Mouse (Mus musculus) layer of hippocampus, adult 9-11 months (tissue): Measurements from ENCODE around the gene Lrrc1.
"Not testable (repeated sequence)": the region's sequence is repeated elsewhere in the genome, so short reads cannot be mapped to it uniquely, and the experiment has no call there.

Experiments
- DNase-seq: peaks from one replicate; pipeline ENCODE4 v3.0.0; 2022

The Lrrc1 gene

DNA sequence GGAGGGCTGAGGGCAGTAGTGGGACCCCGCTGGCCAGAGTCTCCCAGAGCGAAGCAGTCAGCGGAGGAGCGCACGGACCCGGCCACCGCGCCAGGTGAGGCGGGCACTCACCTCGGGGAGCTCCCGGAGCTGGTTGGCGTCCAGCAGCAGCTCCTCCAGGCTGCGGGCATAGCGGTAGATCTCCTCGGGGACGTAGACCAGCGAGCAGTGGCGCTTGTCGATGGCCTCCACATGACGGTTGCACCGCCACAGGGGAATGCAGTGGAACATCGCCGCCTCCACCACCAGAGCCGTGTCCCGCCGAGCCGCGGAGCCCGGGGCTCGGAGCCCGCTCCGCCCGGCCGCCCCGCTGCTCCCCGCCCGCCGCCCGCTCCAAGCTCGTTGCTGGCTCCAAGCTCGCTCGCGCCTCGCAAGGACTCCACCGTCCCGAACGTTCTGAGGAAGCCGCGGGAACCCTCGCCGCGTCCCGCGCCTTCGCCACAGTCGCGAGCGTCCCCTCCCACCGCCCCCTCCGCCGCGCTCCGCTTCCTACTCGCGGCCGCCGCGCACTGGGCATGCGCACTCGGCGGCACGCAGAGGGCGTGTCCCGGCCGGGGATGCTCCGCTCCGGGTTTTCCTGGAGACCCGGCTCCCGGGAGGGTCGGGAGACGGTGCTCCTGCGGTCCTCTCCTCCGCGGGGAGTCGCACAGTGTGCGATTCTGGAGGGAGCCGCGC, at the start of gene Lrrc1:
Gene Lrrc1 (minus strand): TSS at position 517 of the 714 bp plus-strand sequence.
- peak; percentile 80 for DNase-seq

DNA sequence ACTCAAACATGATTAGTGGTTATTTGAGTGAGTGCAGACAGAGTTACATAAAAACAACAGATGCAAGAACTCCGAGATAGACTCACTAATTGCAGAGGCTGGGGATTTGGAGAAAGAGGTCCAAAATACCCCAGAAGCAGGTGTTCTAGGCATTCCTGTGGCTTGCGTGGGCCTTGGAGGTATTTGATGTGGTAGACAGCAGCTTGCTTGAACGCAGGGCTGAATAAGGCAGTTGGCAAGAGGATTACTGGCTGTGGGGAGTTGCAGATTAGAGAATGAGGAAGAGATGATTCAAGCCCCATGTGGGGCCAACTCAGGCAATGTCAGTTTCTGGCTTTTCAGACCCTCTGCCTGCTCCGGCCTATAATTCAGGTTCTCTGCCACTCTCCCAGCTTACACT, 47.8 kb upstream of the Lrrc1 start:
- peak; percentile 46 for DNase-seq

- no peak for DNase-seq
Measured at GRCm38 (mm10) chr9:77589496-77589895, 44.8 kb upstream of the Lrrc1 start.

GRCm38 (mm10) chr9:77587616-77588015, 42.9 kb upstream of the Lrrc1 start:
- no peak for DNase-seq

DNA sequence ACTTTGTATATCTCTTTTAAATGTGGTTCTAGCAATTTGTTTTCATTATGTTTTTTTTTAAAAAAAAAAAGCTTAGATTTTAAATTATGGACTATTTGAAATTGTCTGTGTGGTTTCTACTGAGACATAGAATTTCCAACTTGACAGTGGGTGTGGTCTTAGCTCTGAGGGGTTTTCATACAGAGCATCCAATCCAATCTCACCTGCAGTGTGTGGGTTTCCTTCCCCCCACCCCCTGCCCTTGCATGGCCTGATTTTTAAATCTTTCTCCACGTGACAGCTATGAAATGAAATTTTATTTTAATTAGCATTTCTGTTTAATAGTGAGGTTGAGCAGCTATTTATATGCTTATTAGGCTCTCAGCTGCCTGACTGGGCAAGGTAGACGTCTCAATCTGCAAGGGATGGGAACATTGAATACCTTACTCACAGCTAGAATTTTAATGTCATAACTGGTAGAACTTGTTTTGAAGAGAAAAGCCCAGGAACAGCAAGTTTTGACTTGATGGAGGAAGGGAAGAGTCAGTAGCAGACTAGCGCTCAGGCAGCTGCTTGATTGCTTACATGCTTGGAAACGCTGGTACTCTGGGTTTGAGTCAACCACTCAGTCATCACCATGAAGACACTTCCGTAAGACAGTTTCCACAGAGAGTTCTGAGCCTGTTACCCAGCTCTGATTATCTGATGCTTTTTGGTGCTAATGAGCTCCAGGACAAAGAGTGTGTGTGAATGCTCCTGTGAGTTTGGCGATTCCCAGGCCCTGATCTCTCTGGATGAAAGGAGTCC, 42.3 kb upstream of the Lrrc1 start:
- no peak for DNase-seq

DNA sequence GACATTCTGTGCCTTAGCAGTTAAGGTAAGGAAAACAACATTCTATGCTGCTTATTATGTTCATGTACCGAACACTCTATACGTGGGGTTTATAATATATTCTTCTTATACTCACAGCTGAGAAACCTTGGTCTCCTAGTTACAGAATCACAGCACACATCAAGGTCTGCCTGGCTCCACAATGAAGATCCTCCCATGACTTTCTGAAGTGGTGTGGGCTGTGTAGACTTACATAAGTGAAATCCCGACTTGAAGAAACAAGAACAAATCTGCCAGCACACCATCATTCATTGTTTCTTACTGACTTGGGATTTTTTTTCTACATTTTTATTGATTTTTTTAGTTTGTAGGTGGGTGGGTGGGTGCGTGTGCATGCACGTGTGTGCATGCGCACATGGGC, 40.1 kb upstream of the Lrrc1 start:
- no peak for DNase-seq

DNA sequence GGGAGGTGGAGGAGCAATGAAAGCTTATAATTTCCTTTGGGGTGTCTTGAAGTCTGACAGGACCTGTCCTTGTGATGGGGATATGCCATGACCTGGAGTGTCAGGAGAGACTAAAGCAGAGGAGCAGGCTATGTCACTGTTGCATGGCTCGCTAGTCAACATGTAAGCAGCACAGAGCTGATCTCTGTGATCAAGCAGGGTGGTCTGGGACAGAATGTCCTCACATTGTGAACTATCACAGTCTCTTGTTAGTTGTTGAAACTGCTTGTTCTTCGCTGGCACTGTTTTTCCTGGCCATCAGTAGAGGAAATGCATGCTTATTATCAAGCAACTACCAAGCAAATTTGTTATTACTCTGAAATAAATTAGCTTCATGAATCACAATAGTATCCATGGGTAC, 38.6 kb upstream of the Lrrc1 start:
- DNase-seq, result no peak

DNA sequence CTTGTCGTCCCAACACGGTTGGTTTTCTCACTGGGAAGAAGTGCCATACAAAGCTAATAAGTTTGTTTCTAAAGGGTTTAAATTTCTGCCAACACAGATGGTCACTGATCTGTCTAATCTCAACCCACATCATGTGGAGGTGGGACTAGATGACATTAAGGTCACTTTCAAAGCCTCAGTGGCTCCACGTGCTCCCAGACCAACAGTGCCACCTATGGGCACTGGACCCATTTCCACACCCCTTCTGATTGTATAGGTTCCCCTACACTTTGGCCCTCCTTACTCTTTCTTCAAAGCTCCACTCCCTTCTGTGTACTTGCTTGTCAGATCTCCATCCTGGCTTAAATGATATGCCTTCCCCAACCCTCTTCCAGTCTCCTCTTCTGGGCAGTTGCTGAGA, 35.2 kb upstream of the Lrrc1 start:
- DNase-seq, result no peak

DNA sequence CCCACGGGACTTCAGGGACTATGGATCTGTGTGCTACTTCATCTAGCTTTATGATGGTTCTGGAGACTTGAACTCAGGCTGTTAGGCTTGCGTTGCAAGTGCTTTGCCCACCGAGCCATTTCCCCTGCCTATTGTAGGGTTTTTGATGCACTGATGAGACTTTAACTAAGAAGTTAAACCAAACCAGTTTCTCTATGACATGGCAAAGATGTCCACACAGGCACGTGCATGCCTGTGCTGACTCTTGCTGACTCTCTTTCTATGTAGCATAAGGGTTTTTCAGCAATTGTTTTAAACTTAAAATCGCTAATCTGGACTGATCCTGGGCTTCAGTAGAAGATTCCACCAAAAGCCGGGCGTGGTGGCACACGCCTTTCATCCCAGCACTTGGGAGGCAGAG, 33.3 kb upstream of the Lrrc1 start:
- no peak for DNase-seq

DNA sequence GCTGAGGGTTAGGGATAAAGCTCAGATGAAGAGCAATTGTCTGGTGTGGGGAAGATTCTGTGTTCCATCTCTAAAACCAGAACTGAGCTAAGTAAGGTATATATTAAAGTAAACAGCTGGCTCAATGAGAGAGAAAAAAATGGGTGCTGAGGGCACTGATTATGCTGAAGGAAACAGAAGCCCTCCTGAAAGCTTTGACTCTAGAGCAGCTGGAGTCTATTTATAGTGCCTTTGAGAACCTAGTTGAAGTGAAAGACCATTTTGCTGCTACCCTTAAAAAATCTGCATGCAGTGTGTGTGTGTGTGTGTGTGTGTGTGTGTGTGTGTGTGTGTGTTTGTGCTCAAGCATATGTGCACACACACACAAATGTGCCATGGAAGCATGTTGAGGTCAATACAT, 32.7 kb upstream of the Lrrc1 start:
- DNase-seq, result no peak

- no peak for DNase-seq
Measured at GRCm38 (mm10) chr9:77576320-77576719, 31.6 kb upstream of the Lrrc1 start.

- DNase-seq, result not testable (repeated sequence)
Measured at GRCm38 (mm10) chr9:77574996-77575395, 30.3 kb upstream of the Lrrc1 start.

- DNase-seq, result no peak
Measured at GRCm38 (mm10) chr9:77571851-77572250, 27.2 kb upstream of the Lrrc1 start.

- no peak for DNase-seq
Measured at GRCm38 (mm10) chr9:77568789-77569506, 24.3 kb upstream of the Lrrc1 start.

GRCm38 (mm10) chr9:77561827-77562226, 17.2 kb upstream of the Lrrc1 start:
- DNase-seq, result no peak

GRCm38 (mm10) chr9:77557963-77558362, 13.3 kb upstream of the Lrrc1 start:
- no peak for DNase-seq

DNA sequence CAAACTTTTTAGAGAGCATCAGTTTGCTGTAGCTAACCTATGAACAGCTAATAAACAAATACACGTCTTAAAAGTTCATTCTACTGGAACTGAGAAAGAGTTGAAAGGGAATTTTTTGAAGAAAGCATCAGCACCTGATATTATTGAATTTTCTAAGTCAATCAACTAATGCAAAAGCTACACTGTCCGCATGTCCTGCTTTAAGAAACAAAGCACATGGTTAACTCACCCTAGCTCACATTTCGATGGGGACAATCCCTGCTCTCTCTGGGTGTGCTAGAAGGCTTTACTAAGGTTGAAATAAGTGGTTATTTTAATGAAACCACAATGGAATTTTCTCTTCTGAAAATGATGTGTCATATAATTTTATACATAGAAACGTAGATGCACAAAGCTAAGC, 12.5 kb upstream of the Lrrc1 start:
- DNase-seq, result no peak

- no peak for DNase-seq
Measured at GRCm38 (mm10) chr9:77556435-77556834, 11.8 kb upstream of the Lrrc1 start.

GRCm38 (mm10) chr9:77553465-77553864, 8.8 kb upstream of the Lrrc1 start:
- DNase-seq, result no peak

GRCm38 (mm10) chr9:77551036-77551512, 6.4 kb upstream of the Lrrc1 start:
- DNase-seq, result no peak

DNA sequence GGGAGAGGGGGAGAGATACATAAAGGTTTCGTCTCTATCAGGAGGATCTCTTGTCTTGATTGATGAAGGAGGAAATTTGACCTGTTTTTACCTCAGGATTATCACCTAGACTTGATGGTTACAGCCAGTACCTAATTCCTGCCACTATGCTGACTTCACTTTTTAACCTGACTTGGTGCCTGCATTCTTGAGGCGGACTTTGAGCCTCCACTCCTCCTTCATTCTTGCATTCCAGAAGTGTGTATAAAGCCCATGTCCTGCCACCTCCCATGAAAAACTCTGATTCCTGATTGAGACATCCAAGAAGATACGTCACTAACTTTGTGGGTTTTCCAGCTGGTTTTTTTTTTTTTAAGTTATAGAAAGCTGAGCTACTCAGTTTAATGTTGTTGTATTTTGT, 1.3 kb upstream of the Lrrc1 start:
- no peak for DNase-seq

DNA sequence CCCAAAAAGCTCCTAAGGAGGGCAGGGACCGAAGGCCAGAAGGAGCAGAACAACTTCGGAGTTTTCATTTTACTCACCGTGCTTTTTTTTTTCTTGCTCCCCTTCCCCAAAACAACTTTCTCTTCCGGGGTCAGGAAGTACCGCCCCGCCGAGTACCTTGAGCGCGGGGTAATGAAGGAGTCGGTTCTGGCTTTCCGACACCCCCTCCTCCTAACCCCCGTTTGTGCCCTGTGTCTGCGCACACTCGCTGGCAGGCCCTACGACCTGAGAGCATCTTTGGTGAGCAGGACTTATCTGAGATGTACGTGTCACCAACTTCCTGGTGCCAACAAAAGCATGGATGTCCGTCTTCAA, 375 bp upstream of the Lrrc1 start:
- DNase-seq, result no peak
